In the genomic region with DNA sequence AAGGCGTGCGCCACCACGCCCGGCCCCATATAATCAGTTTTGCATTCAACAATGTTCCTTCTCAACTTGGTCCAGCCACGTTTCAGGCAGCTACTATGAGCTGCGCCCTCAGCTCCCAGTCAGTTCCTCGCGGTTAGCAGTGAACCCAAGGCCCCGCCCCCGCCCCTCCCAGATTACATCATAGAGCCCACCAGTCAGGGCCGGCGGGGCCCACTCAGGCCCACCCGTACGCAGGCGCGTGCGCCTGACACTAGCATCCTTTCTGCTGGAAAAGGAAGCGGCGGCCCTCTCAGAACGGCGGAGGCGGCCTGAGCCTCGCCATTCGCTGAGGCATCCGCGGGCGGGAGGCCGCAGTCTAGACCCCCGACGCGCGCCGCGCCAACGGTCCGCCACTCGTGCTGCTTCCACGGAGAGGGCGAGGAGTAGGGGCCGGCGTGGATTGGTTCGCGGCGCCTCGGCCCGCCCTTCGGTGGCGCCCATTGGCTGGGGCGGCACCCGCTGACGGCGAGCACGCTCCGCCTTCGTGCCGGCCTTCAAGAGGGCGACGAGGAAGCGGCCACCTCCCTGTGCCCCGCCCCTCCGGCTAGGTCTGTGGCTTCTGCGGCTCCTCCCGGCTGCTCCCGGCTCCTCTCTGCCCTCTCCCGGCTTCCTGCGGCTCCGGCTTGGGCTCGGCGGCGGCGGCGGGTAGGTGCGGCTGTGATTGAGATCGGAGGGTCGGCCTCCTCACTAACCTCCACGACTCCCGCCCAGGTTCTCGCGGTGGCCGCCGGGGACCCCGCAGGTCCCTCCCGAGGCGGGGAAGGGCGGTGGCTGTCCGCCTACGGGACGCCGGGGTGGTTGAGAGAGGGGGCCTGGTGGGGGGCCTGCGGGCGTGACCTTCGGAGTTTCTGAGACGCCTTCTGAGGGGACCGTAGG, we compare ENCODE assay signal across 8 mouse cellular contexts. TPM values are rescaled to one million over a fixed set of nuclear protein-coding genes. Genes with fewer than 3 reads are reported as not detected.
DNase-seq lines count a peak whose midpoint lies in the region; ATAC-seq and TF ChIP-seq lines count a peak whose summit lies in the region.

A gene (plus strand): TSS at position 204 of the 915 bp plus-strand sequence.

- ATAC-seq in activated CD4-positive, CD25-positive, alpha-beta regulatory T cell, adult 4 months, result peak; percentile 88
- ATAC-seq in megakaryocyte progenitor cell, adult 5-6 weeks (replicated peaks; ENCODE audit: poor library complexity), result peak; percentile 87

- H3K27ac ChIP-seq in cortical plate, adult 2 months (ENCODE audit: insufficient read depth, low read length), result peak within 1 kb of the TSS; percentile 68

- TF ChIP-seq CTCF in cortical plate, adult 2 months (IDR thresholded peaks at IDR 0.05; ENCODE audit: extremely low read depth, insufficient read depth, low read length), result no peak

- peak; percentile 75; the same call in 1 of the 2 replicates for TF ChIP-seq POLR2A in cortical plate, adult 2 months (IDR thresholded peaks at IDR 0.05; ENCODE audit: extremely low read depth, insufficient read depth, low read length)

- DNase-seq in gastrocnemius, postnatal 10 days, result peak; percentile 95
- DNase-seq in induced T-regulatory cell, adult 2 months (ENCODE audit: low read depth), result peak; percentile 95
- DNase-seq in left cerebral cortex, adult 9 months (ENCODE audit: low spot score in 2 of 2), result peak; percentile 97 to 98
- peak; percentile 97 for DNase-seq in right cerebral cortex, postnatal 14 days
- DNase-seq in urinary bladder, postnatal 36 days (ENCODE audit: low spot score in 2 of 2), result peak; percentile 95 to 98

- peak within 1 kb of the TSS; percentile 49 for H3K4me3 ChIP-seq in cortical plate, adult 2 months (ENCODE audit: insufficient read depth, low read length)

- H3K4me1 ChIP-seq in cortical plate, adult 2 months (ENCODE audit: control insufficient read depth, insufficient read depth, low read length), result no peaks in the 10 kb centered on the region

RNA-seq across cellular contexts. Expression of the gene that starts here (rescaled TPM):
- polyA plus RNA-seq in activated CD4-positive, CD25-positive, alpha-beta regulatory T cell, adult 4 months (2017; shearing (Covaris generic)), result 10 to 100 TPM; 40.8 to 42.7 TPM
- 337 and 346 TPM in 2 replicates for polyA plus RNA-seq in cortical plate, adult 2 months (2012; rRNA removed)
- 100 to 1,000 TPM; 466 to 507 TPM for total RNA-seq in gastrocnemius, postnatal 10 days (2021)
- 26.7 and 32.2 TPM in 2 replicates for total RNA-seq in megakaryocyte progenitor cell, adult 5-6 weeks (2015)
- total RNA-seq in megakaryocyte progenitor cell, adult 5-6 weeks (2017), result 20.1 and 26.3 TPM in 2 replicates

Comparison
In these comparisons a context has a peak if more than half of its experiments do, and no peak if none do; other contexts are left out.
1. Peak in every context shown above with its lines: DNase-seq, ATAC-seq, H3K4me3 ChIP-seq and H3K27ac ChIP-seq.
2. RNA of the gene that starts here (total RNA-seq): 466 to 507 TPM in gastrocnemius, postnatal 10 days; 20.1 to 32.2 TPM in megakaryocyte progenitor cell, adult 5-6 weeks; every median in the first group is over 10 times any median in the second.